Mouse (Mus musculus) liver, postnatal 0 days (tissue): ENCODE measurements around the gene Dhx35.

Experiments used
- CTCF ChIP-seq: sonication (generic); IDR thresholded peaks from 2 replicates; pipeline ENCODE4 v1.5.1; 2016; ENCODE audit warnings: antibody characterized with exemption, low read depth
- EP300 ChIP-seq: IDR thresholded peaks from 2 replicates; pipeline ENCODE4 v1.6.1; 2016; ENCODE audit warnings: antibody characterized with exemption, low read depth, mild to moderate bottlenecking

DNA sequence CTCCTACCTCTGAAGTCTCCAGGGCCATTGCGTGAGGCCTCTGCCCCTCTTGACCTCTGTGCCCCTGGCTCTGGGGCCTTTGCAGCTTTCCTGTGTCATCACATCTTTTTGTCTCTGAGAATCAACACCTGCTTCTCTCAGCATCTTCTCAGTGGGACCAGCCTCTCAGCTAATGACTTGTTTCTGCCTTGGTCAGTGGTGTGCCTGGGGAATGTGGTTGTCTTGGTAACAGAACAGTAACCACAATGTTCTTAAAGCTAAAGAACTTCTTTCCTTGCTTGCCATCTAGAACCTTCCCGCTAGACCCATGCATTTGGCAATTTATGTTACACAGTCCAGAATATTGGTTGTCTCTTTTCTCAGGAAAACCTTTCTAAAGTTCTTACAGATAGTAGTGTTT lies 39.0 kb downstream of the Dhx35 start:
- TF ChIP-seq CTCF = no peak
- no peak for TF ChIP-seq EP300
